In genomic region chr17:6009606-6010005, GRCm38 (mm10) we compare ENCODE assay signal across 15 mouse cellular contexts.
"Had no signal": no experiment of that assay in that cellular context is flagged by ENCODE, and none has a peak within 500 bp of the region (broad histone marks: within the 10 kb centered on the region; RNA-seq: fewer than 3 reads in every experiment).

No protein-coding gene starts in this region.

- H3K9ac ChIP-seq: liver, postnatal 0 days; lung, embryonic 14.5 days; midbrain, embryonic 13.5 days; midbrain, embryonic 15.5 days; neural tube, embryonic 12.5 days; stomach, embryonic 15.5 days had no signal

- H3K4me2 ChIP-seq: lung, embryonic 14.5 days; midbrain, embryonic 11.5 days; midbrain, embryonic 13.5 days; midbrain, embryonic 15.5 days; neural tube, embryonic 12.5 days; stomach, embryonic 15.5 days had no signal

- DNase-seq: liver, postnatal 0 days; lung, embryonic 14.5 days; lung, postnatal 10 days; lung, postnatal 4 days; right cerebral cortex, postnatal 14 days; thymus, adult 2 months; thymus, postnatal 25 days; thymus, postnatal 4 days had no signal

- H3K9me3 ChIP-seq: megakaryocyte, embryonic 14.5 days; midbrain, embryonic 13.5 days; midbrain, embryonic 15.5 days; neural tube, embryonic 12.5 days; stomach, embryonic 15.5 days had no signal

- H3K27me3 ChIP-seq: megakaryocyte, embryonic 14.5 days; midbrain, embryonic 13.5 days; midbrain, embryonic 15.5 days; neural tube, embryonic 12.5 days; stomach, embryonic 15.5 days had no signal

- H3K27ac ChIP-seq: midbrain, embryonic 13.5 days; midbrain, embryonic 15.5 days; neural tube, embryonic 12.5 days; stomach, embryonic 15.5 days; stomach, postnatal 0 days had no signal

- H3K36me3 ChIP-seq: midbrain, embryonic 13.5 days; midbrain, embryonic 15.5 days; neural tube, embryonic 12.5 days had no signal

- H3K4me3 ChIP-seq: midbrain, embryonic 13.5 days; midbrain, embryonic 15.5 days; neural tube, embryonic 12.5 days; stomach, embryonic 15.5 days had no signal

- ATAC-seq: liver, postnatal 0 days; midbrain, embryonic 13.5 days; midbrain, embryonic 15.5 days had no signal
